Mouse (Mus musculus): ENCODE measurements around the gene Naip2.

- TF ChIP-seq POLR2A (IDR thresholded peaks at IDR 0.05; ENCODE audit: insufficient read depth, low read depth, low read length) (peak; percentile 69), CTCF (IDR thresholded peaks at IDR 0.05; ENCODE audit: insufficient read depth, low read depth, low read length) (no peak)
Measured at GRCm38 (mm10) chr13:100107652-100108472, 94.0 kb downstream of the Naip2 start, which contains the start of gene Serf1.

Data from olfactory bulb, adult 2 months (tissue).